Mouse (Mus musculus) ES-Bruce4 (cell line): ENCODE measurements around the gene Lrrc30. TPM values are rescaled to one million over a fixed set of nuclear protein-coding genes. Genes with fewer than 3 reads are reported as not detected.
A peak's percentile ranks its signal among the peaks of the same experiment; 100 is the strongest.

Experiments
- H3K27ac ChIP-seq: 2 replicates; pipeline ENCODE4 v1.5.1; 2012; ENCODE audit warnings: low read length, inconsistent platforms; ENCODE audit not compliant: insufficient read depth
- H3K27me3 ChIP-seq: 2 replicates; pipeline ENCODE4 v1.6.1; 2012; ENCODE audit warnings: mild to moderate bottlenecking, low read length, inconsistent platforms; ENCODE audit not compliant: control insufficient read depth, poor library complexity, insufficient read depth, severe bottlenecking
- H3K36me3 ChIP-seq: 2 replicates; pipeline ENCODE4 v1.6.1; 2012; ENCODE audit warnings: inconsistent platforms, mild to moderate bottlenecking, low read length, moderate library complexity; ENCODE audit not compliant: control insufficient read depth, poor library complexity, insufficient read depth, severe bottlenecking
- H3K4me1 ChIP-seq: one replicate; pipeline ENCODE4 v1.8.1; 2011; ENCODE audit warnings: low read length; ENCODE audit not compliant: control insufficient read depth, insufficient read depth
- H3K4me3 ChIP-seq: 2 replicates; pipeline ENCODE4 v1.5.1; 2011; ENCODE audit warnings: low read depth, mild to moderate bottlenecking, low read length
- H3K9ac ChIP-seq: 2 replicates; pipeline ENCODE4 v1.6.1; 2012; ENCODE audit warnings: low read depth, mild to moderate bottlenecking, inconsistent platforms; ENCODE audit not compliant: poor library complexity, severe bottlenecking
- H3K9me3 ChIP-seq: replicated peaks from 2 replicates; pipeline ENCODE4 v1.6.1; 2012; ENCODE audit warnings: mild to moderate bottlenecking, low read length, inconsistent platforms; ENCODE audit not compliant: control insufficient read depth, poor library complexity, insufficient read depth, severe bottlenecking
- CTCF ChIP-seq: IDR thresholded peaks from one replicate; pipeline ENCODE4 v1.8.1; 2011; ENCODE audit warnings: low read depth, low read length
- EP300 ChIP-seq: IDR thresholded peaks from 2 replicates; pipeline ENCODE4 v1.6.1; 2011; ENCODE audit warnings: low read depth, low read length; ENCODE audit not compliant: insufficient read depth
- POLR2A ChIP-seq: IDR thresholded peaks from one replicate; pipeline ENCODE4 v1.8.1; 2011; ENCODE audit warnings: low read length; ENCODE audit not compliant: insufficient read depth
- polyA plus RNA-seq: library from polyadenylated mRNA; stranded (reverse); fragments of >200 nt; gene quantifications from 2 replicates; pipeline ENCODE4 v1.2.4, GENCODE M21; 2011; ENCODE audit warnings: low read depth; ENCODE audit not compliant: missing spikeins, insufficient read depth, insufficient read length

Lrrc30 gene
- polyA plus RNA-seq, 1 experiment, result not detected

GRCm38 (mm10) chr17:67651506-67651905 lies 19.0 kb upstream of the Lrrc30 start:
- H3K9me3 ChIP-seq, result no peaks in the 10 kb centered on the region
- H3K27me3 ChIP-seq, result no peaks in the 10 kb centered on the region
- H3K4me3 ChIP-seq, result no peak overlapping the region
- no peaks in the 10 kb centered on the region for H3K4me1 ChIP-seq
- no peak overlapping the region for H3K27ac ChIP-seq
- no peak overlapping the region for H3K9ac ChIP-seq
- TF ChIP-seq CTCF, result peak; percentile 83
- TF ChIP-seq POLR2A, result no peak
- no peak for TF ChIP-seq EP300
- H3K36me3 ChIP-seq, result no peaks in the 10 kb centered on the region

GRCm38 (mm10) chr17:67641627-67642026 lies 9.1 kb upstream of the Lrrc30 start:
- Histone ChIP-seq H3K4me3 (no peak overlapping the region), H3K27me3 (no peaks in the 10 kb centered on the region), H3K9me3 (no peaks in the 10 kb centered on the region), H3K9ac (no peak overlapping the region), H3K36me3 (no peaks in the 10 kb centered on the region), H3K27ac (no peak overlapping the region), H3K4me1 (no peaks in the 10 kb centered on the region)
- TF ChIP-seq EP300 (no peak), CTCF (no peak), POLR2A (no peak)

GRCm38 (mm10) chr17:67638119-67638810 lies 5.7 kb upstream of the Lrrc30 start:
- Histone ChIP-seq H3K36me3 (no peaks in the 10 kb centered on the region), H3K27me3 (no peaks in the 10 kb centered on the region), H3K27ac (no peak overlapping the region), H3K4me3 (no peak overlapping the region), H3K4me1 (no peaks in the 10 kb centered on the region), H3K9ac (no peak overlapping the region), H3K9me3 (no peaks in the 10 kb centered on the region)
- TF ChIP-seq POLR2A (no peak), EP300 (no peak), CTCF (no peak)

GRCm38 (mm10) chr17:67636951-67637350 lies 4.4 kb upstream of the Lrrc30 start:
- Histone ChIP-seq H3K9ac (no peak overlapping the region), H3K27me3 (no peaks in the 10 kb centered on the region), H3K9me3 (no peaks in the 10 kb centered on the region), H3K36me3 (no peaks in the 10 kb centered on the region), H3K4me1 (no peaks in the 10 kb centered on the region), H3K4me3 (no peak overlapping the region), H3K27ac (no peak overlapping the region)
- TF ChIP-seq POLR2A (no peak), EP300 (no peak)

GRCm38 (mm10) chr17:67636304-67636703 lies 3.8 kb upstream of the Lrrc30 start:
- TF ChIP-seq CTCF (no peak), EP300 (no peak), POLR2A (no peak)
- Histone ChIP-seq H3K9me3 (no peaks in the 10 kb centered on the region), H3K4me1 (no peaks in the 10 kb centered on the region), H3K36me3 (no peaks in the 10 kb centered on the region), H3K9ac (no peak overlapping the region), H3K4me3 (no peak overlapping the region), H3K27me3 (no peaks in the 10 kb centered on the region), H3K27ac (no peak overlapping the region)

- no peak overlapping the region for H3K9ac ChIP-seq
- H3K4me3 ChIP-seq, result no peak overlapping the region
- H3K27ac ChIP-seq, result no peak overlapping the region
- TF ChIP-seq CTCF (no peak), EP300 (no peak), POLR2A (no peak)
- H3K4me1 ChIP-seq, result no peaks in the 10 kb centered on the region
- H3K9me3 ChIP-seq, result no peaks in the 10 kb centered on the region
- H3K27me3 ChIP-seq, result no peaks in the 10 kb centered on the region
- no peaks in the 10 kb centered on the region for H3K36me3 ChIP-seq
Measured at GRCm38 (mm10) chr17:67629746-67630145, 2.8 kb downstream of the Lrrc30 start.
